Mouse (Mus musculus) embryonic fibroblast, embryonic 13.5 days (primary cell): ENCODE results near the gene Cfl1.

Source experiments
- CTCF ChIP-seq: IDR thresholded peaks from 2 replicates; pipeline ENCODE4 v1.5.1; 2011; ENCODE audit warnings: mild to moderate bottlenecking, control low read depth, low read length, moderate library complexity, borderline replicate concordance; ENCODE audit not compliant: insufficient read depth
- POLR2A ChIP-seq: IDR thresholded peaks from 2 replicates; pipeline ENCODE4 v1.6.1; 2011; ENCODE audit warnings: low read depth, mild to moderate bottlenecking, control low read depth, low read length, moderate library complexity

GRCm38 (mm10) chr19:5445747-5446146, 44.5 kb upstream of the Cfl1 start:
- TF ChIP-seq CTCF (no peak), POLR2A (no peak)
